Mouse (Mus musculus) liver, postnatal 0 days (tissue): ENCODE measurements around the gene Nhp2. TPM values are rescaled to one million over a fixed set of nuclear protein-coding genes. Genes with fewer than 3 reads are reported as not detected.

Experiments
- ATAC-seq: fragments of 200-750 bp; cut with Nextera tagmentation; 2 replicates; pipeline ENCODE4 v1.8.0; 2017; ENCODE audit warnings: mild to moderate bottlenecking, moderate library complexity
- DNase-seq: peaks from one replicate; pipeline ENCODE4 v3.0.0-alpha.2; 2016
- H3K27ac ChIP-seq: fragments of 300-500 bp; sonication (generic); 2 replicates; pipeline ENCODE4 v1.5.1; 2014; ENCODE audit warnings: antibody characterized with exemption, moderate library complexity, mild to moderate bottlenecking, low read depth
- H3K27me3 ChIP-seq: fragments of 300-500 bp; sonication (generic); 2 replicates; pipeline ENCODE4 v1.6.1; 2014; ENCODE audit warnings: low read length, control low read depth, mixed read lengths; ENCODE audit not compliant: insufficient read depth
- H3K36me3 ChIP-seq: fragments of 300-500 bp; sonication (generic); replicated peaks from 2 replicates; pipeline ENCODE4 v1.6.1; 2014; ENCODE audit warnings: mild to moderate bottlenecking, control low read depth, low read length, moderate library complexity, mixed read lengths; ENCODE audit not compliant: insufficient read depth
- H3K4me1 ChIP-seq: fragments of 300-500 bp; sonication (generic); 2 replicates; pipeline ENCODE4 v1.6.1; 2014; ENCODE audit warnings: antibody characterized with exemption, mild to moderate bottlenecking, control low read depth; ENCODE audit not compliant: insufficient read depth
- H3K4me2 ChIP-seq: fragments of 300-500 bp; sonication (generic); 2 replicates; pipeline ENCODE4 v1.6.1; 2014; ENCODE audit warnings: low read depth, mild to moderate bottlenecking, low read length, moderate library complexity, mixed read lengths
- H3K4me3 ChIP-seq: fragments of 300-500 bp; sonication (generic); 2 replicates; pipeline ENCODE4 v1.5.1; 2014; ENCODE audit warnings: low read depth, low read length
- H3K9ac ChIP-seq: fragments of 300-500 bp; sonication (generic); replicated peaks from 2 replicates; pipeline ENCODE4 v1.6.1; 2014; ENCODE audit warnings: mild to moderate bottlenecking, moderate library complexity
- H3K9me3 ChIP-seq: fragments of 300-500 bp; sonication (generic); 2 replicates; pipeline ENCODE4 v1.6.1; 2016; ENCODE audit warnings: mild to moderate bottlenecking, control low read depth, low read length, mixed read lengths
- CTCF ChIP-seq: sonication (generic); IDR thresholded peaks from 2 replicates; pipeline ENCODE4 v1.5.1; 2016; ENCODE audit warnings: antibody characterized with exemption, low read depth
- EP300 ChIP-seq: IDR thresholded peaks from 2 replicates; pipeline ENCODE4 v1.6.1; 2016; ENCODE audit warnings: antibody characterized with exemption, low read depth, mild to moderate bottlenecking
- WGBS: fragments of 180-500 bp; shearing (Covaris S2); extraction: QIAGEN DNeasy Blood & Tissue Kit; methylation state at CpG from one replicate; pipeline ENCODE4 v1.1.7; 2014; ENCODE audit not compliant: insufficient replicate concordance; 5-methylcytosine and 5-hydroxymethylcytosine counted together
- polyA plus RNA-seq: library from polyadenylated mRNA; unstranded; fragments of >200 nt; fragmentation: Nextera tagmentation; extraction: Ambion mirVana; gene quantifications from 2 replicates; pipeline ENCODE4 v1.2.1, GENCODE M21; 2015

Gene Nhp2
- polyA plus RNA-seq, 1 experiment from 2014 or later, result 76.2 TPM

- Histone ChIP-seq H3K4me1 (peaks cover 30% of the 10 kb centered on the region), H3K27me3 (peaks cover 11% of the 10 kb centered on the region), H3K4me2 (no peak overlapping the region), H3K4me3 (no peak overlapping the region), H3K36me3 (no peaks in the 10 kb centered on the region), H3K9ac (no peak overlapping the region), H3K9me3 (no peaks in the 10 kb centered on the region), H3K27ac (no peak overlapping the region)
- WGBS, result 81% methylated on average over 6 of the region's 6 CpGs
- TF ChIP-seq CTCF, result no peak
- no peak for TF ChIP-seq EP300
- ATAC-seq (no peak), DNase-seq (no peak)
Measured at GRCm38 (mm10) chr11:51653736-51654135, 34.2 kb downstream of the Nhp2 start.

DNA sequence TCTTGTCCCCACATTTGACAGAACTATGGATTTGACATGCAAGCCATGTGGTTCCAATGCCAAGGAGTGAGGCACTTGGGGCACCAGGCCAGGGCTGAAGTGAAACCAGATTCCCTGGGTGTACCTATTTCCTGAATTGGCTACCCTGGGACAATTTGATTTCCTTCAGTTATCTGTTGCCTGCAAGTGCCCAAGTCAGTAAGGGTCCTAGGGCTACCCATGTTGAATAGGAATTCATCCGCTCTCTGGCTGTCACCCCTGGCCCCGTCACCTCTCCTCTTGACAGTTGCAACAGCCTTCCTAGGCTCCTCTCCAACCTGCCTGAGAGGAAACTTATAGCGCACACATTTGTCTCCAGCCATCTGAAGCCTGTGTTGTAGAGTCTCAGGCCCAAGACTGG lies 35.4 kb downstream of the Nhp2 start:
- no peak overlapping the region for H3K4me3 ChIP-seq
- H3K36me3 ChIP-seq, result no peaks in the 10 kb centered on the region
- ATAC-seq (no peak), DNase-seq (no peak)
- peaks cover 24% of the 10 kb centered on the region for H3K4me1 ChIP-seq
- no peak overlapping the region for H3K4me2 ChIP-seq
- H3K9me3 ChIP-seq, result no peaks in the 10 kb centered on the region
- peaks cover 3% of the 10 kb centered on the region; the same call in 1 of the 2 replicates for H3K27me3 ChIP-seq
- no peak overlapping the region for H3K27ac ChIP-seq
- 76% methylated on average over 3 of the region's 3 CpGs for WGBS
- no peak overlapping the region for H3K9ac ChIP-seq
- no peak for TF ChIP-seq CTCF
- no peak for TF ChIP-seq EP300

- no peaks in the 10 kb centered on the region for H3K27me3 ChIP-seq
- WGBS, result 74% methylated on average over 10 of the region's 10 CpGs
- no peaks in the 10 kb centered on the region for H3K36me3 ChIP-seq
- no peak overlapping the region for H3K4me3 ChIP-seq
- H3K27ac ChIP-seq, result no peak overlapping the region
- ATAC-seq (no peak), DNase-seq (no peak)
- peaks cover 18% of the 10 kb centered on the region for H3K4me1 ChIP-seq
- no peak overlapping the region for H3K4me2 ChIP-seq
- no peak overlapping the region for H3K9ac ChIP-seq
- no peaks in the 10 kb centered on the region for H3K9me3 ChIP-seq
- TF ChIP-seq EP300 (no peak), CTCF (no peak)
Measured at GRCm38 (mm10) chr11:51656798-51657521, 37.4 kb downstream of the Nhp2 start.

DNA sequence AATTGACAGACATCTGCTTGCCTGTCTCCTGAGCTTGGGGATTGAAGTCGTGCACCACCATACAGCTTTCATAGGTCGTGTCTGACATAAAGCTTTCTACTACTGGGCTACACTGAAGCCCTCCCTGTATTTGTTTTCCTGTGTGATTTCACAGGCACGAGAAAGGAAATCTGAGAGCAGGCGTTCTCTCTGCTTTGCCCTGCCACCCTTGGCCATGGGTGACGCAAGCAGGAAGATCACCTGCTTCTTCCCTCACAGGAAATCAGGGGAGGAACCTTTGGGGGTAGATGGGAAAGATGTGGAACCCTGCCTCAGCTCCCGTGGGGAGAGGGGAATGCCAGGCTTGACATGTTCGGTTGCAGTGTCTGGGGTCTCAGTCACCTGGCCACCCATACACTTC lies 38.8 kb downstream of the Nhp2 start:
- Histone ChIP-seq H3K4me1 (peaks cover 18% of the 10 kb centered on the region), H3K36me3 (no peaks in the 10 kb centered on the region), H3K4me3 (no peak overlapping the region), H3K9me3 (no peaks in the 10 kb centered on the region), H3K9ac (no peak overlapping the region), H3K4me2 (no peak overlapping the region), H3K27me3 (no peaks in the 10 kb centered on the region), H3K27ac (peak overlapping the region; percentile 6; the same call in 1 of the 2 replicates)
- ATAC-seq, result peak; percentile 16
- TF ChIP-seq CTCF, result no peak
- no peak for TF ChIP-seq EP300
- DNase-seq, result no peak
- WGBS, result 34% methylated on average over 7 of the region's 7 CpGs

DNA sequence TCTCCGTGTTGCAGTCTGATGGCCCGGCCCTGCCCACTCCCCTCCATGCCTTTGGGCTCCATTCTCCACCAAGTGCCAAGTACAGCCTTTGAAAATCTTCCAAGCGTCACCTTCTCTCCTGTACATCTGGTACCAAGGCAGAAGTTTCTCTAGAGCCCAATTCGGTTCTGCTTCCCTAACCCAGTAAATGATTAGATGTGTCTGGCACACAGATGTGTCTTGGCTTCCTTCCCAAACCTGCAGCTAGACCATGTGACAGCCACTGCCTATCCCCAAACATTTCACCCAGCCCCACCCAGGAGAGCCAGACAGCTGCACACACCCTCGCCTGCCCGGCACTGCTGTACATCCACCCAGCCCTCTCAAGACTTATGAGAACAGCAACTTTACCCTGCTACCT lies 39.2 kb downstream of the Nhp2 start:
- Histone ChIP-seq H3K9me3 (no peaks in the 10 kb centered on the region), H3K27me3 (no peaks in the 10 kb centered on the region), H3K4me1 (peaks cover 18% of the 10 kb centered on the region), H3K9ac (no peak overlapping the region; the same call in 1 of the 2 replicates), H3K4me3 (no peak overlapping the region), H3K4me2 (no peak overlapping the region), H3K27ac (peak overlapping the region; percentile 6; the same call in 1 of the 2 replicates), H3K36me3 (no peaks in the 10 kb centered on the region)
- ATAC-seq (peak; percentile 94), DNase-seq (peak; percentile 71)
- TF ChIP-seq CTCF (no peak), EP300 (no peak)
- 47% methylated on average over 6 of the region's 6 CpGs for WGBS

DNA sequence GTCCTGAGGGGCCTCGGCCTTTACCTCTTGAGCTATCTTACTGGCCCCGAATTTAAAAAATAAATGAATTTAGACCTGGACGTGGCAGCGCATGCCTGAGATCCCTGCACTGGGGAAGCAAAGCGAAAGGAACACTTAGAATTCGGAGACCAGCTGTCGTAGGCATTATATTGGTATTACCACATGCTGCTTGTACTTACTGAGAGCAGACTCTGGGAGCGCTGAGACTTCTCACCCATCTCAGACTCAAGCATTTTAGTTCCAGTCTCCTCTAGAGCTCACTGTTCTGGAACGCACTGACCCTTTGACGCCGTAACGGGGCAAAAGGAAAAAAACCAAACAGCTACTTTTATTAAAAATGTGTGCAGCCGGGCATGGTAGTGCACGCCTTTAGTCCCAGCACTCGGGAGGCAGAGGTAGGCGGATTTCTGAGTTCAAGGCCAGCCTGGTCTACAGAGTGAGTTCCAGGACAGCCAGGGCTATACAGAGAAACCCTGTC lies 42.4 kb downstream of the Nhp2 start:
- no peak overlapping the region for H3K27ac ChIP-seq
- TF ChIP-seq EP300 (no peak), CTCF (no peak)
- no peaks in the 10 kb centered on the region for H3K27me3 ChIP-seq
- H3K9ac ChIP-seq, result no peak overlapping the region
- ATAC-seq (no peak), DNase-seq (no peak)
- no peaks in the 10 kb centered on the region for H3K9me3 ChIP-seq
- no peak overlapping the region for H3K4me3 ChIP-seq
- H3K4me2 ChIP-seq, result no peak overlapping the region
- H3K4me1 ChIP-seq, result peaks cover 16% of the 10 kb centered on the region
- 88% methylated on average over 16 of the region's 16 CpGs for WGBS
- no peaks in the 10 kb centered on the region for H3K36me3 ChIP-seq
